Mouse (Mus musculus): ENCODE measurements around the gene Lrwd1.

The Lrwd1 gene

DNA sequence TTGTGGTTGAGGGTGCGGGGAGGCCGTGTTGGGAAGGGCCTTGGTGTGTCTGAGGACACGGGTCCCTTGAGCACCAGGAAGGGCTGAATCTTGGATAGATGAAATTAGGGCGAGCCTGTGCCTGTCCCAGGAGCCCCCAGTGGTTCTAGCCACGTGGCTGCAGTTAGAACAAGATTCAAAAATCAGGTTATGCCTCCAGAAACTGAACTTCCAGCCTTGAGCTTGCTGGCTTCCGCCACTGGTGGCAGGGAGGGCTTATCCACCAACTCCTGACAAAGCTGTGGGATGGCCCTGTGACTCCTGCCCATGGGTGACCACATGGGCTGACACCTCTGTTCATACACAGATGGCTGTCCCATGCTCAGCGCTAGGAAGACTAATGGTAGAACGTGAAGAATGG is 11.8 kb upstream of the Lrwd1 start:
- WGBS: 80% methylated on average over 8 of the region's 8 CpGs

DNA sequence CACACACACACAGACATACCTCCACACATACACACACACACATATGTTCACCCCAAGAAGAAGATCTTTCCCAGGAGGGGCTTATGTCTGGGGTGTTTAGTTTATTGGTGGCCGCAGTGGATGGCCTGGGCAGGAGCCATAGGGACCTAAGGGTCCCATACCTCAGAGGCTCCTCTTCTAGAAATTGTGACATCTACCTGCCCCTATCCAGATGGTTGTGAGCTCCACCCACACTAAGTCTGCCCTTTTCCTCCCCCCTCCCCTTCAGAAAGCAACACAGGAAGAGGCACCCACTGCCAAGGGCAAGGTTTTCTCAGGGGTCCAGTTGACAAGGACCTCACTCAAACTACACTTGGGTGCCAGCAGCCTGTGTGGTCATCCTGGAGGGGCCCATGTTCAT is 11.1 kb upstream of the Lrwd1 start:
- 95% methylated on average over 1 of the region's 1 CpGs for WGBS

DNA sequence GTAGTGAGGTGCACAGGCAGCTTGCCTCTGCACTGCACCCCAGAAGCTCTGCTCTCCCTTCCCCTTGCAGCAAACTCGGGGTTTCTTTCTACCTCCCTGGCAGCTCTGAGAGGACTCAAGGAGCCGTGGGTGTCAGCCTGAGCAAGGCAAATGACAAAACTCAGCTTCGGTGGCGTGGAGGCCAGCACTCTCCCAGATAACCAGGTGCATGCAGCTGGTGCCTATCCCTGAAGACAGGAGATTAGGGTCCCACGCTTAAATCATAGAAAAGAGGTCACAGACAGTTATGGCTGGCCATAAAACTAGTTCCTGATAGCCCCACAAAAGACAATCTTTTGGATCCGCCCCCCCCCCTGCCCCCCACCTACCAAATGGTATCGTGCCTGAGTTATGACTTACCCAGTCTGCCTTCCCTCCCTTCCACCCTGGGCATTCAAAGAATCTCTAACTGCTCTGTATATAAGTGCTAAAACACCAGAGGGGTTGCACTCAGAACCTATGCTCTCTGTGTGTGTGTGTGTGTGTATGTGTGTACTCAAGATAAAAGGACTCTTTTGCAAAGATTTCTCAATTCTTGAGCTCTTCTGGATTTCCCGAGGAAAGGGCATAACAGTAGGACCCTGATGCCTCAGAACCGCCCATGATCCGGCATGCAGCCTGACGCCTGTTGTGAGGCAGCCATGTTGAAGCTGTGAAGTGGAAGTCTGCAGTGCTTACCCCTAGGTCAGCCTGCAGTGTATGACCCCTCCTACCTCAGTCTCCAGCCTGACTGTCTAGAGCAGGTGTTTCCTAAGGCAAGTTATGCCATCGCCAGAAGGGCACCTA is 8.9 kb upstream of the Lrwd1 start:
- WGBS: 71% methylated on average over 12 of the region's 12 CpGs

DNA sequence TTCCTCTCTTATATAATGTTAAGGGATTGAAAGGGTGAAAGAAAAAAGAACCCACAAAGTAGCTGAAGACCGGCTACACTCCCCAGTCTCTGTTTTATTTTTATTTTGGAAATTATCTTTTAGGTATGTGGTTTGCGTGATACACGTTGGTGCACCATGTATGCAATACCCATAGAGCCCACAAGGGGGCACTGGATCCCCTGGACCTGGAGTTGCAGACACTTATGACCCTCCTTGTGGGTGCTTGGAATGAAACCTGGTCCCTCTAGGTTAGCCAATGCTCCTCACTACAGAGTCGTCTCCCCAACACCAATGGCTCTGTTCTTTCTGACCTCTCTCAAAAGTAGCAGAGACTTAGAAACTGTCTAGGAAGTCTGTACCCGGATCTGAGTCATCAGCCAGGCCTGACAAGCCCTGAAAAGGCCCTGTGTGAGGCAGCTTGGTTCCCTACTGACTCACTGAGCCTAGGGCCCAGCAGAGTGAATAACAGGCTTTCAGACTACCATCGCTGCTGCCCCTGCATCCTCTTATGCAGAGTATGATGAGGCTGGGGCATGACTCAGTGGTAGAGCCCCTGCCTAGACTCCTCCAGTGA is 7.4 kb upstream of the Lrwd1 start:
- WGBS: 88% methylated on average over 6 of the region's 6 CpGs

DNA sequence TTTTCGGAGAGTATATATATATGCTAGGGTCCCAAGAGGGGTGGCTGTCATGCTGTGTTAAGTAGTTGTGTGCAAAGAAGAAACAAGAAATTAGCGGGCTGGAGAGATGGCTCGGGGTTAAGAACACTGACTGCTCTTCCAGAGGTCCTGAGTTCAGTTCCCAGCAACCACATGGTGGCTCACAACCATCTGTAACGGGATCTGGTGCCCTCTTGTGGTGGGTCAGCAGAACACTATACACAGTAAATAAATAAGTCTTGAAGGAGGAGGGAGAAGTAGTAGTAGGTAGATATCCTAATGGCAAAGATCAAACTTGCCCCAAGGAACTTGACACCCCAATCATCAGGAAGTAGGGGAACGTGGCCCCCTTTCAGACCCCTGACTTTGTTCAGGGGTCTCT is 6.9 kb upstream of the Lrwd1 start:
- 86% methylated on average over 5 of the region's 5 CpGs for WGBS

GRCm38 (mm10) chr5:136140057-136140482 is 4.2 kb upstream of the Lrwd1 start:
- WGBS: 72% methylated on average over 10 of the region's 10 CpGs

GRCm38 (mm10) chr5:136139393-136139792 is 3.5 kb upstream of the Lrwd1 start:
- 90% methylated on average over 13 of the region's 13 CpGs for WGBS

DNA sequence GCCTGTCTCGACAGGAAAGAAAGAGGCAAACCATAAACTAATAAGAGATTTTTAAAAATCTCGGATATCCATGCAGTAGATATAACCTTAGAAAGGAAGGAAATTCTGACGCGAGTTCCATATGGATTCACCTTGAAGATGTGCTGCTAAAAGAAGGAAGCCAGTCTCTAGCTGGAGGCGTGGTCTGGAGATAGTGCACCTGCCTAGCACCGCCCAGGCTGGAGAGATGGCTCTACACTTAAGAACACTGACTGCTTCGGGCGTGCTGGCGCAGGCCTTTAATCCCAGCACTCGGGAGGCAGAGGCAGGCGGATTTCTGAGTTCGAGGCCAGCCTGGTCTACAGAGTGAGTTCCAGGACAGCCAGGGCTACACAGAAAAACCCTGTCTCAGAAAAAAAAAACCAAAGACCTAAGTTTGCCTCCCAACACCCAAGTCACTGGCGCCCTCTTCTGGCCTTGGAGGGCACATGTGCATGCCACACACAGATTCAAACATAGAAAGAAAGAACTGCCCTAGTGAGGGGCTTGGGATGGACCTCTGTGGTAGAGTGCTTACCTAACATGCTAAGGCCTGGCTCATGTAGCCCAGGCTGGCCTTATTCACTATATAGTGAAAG is 1.9 kb upstream of the Lrwd1 start:
- 71% methylated on average over 13 of the region's 13 CpGs for WGBS

DNA sequence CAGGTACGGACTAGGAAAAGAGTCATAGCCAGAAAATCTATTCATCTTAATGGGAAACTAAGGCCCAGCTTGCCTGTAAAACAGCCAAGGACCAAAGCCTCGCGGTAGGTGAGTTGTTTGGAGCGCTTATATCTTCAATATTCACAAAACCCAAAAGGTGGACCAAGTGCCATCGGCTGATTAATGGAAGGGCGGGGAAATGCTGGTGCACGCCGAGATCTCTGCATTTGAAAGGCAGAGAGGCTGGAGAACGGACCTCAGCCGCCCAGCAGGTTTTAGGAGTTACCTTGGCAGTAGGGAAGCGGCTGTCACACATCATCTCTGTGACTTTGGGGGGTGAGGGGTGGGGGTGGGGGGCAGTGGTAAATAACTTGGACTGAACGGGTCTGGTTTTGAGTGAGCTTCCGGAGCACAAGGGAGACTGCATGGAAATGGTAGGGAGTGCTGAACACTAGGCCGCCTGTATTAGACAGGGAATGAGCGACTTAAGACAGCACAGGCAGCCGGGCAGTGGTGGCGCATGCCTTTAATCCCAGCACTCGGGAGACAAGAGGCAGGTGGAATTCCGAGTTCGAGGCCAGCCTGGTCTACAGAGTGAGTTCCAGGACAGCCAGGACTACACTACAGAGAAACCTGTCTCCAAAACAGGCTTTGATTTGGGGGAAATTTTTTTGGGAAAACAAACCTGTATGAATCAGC is 567 bp upstream of the Lrwd1 start:
- WGBS: 5% methylated on average over 20 of the region's 20 CpGs

GRCm38 (mm10) chr5:136122165-136122564 is 13.7 kb downstream of the Lrwd1 start:
- 87% methylated on average over 10 of the region's 10 CpGs for WGBS

DNA sequence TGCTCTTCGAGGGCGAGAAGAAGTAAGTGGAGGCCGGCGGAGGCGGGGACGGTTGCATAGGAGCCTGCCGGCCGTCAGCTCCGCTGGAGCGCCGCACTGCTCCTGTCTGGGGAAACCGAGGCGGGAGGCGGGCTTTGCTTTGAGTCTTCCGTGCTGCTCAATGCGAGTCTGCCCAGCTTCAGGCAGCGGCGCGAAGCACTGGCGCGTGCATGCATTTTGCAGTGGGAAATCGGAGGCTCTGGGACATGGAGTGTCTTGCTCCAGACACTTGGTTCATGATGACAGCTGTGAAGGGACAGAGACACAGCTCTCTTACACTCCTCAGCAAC is 19.1 kb downstream of the Lrwd1 start:
- WGBS: under 1% methylated on average over 22 of the region's 22 CpGs

DNA sequence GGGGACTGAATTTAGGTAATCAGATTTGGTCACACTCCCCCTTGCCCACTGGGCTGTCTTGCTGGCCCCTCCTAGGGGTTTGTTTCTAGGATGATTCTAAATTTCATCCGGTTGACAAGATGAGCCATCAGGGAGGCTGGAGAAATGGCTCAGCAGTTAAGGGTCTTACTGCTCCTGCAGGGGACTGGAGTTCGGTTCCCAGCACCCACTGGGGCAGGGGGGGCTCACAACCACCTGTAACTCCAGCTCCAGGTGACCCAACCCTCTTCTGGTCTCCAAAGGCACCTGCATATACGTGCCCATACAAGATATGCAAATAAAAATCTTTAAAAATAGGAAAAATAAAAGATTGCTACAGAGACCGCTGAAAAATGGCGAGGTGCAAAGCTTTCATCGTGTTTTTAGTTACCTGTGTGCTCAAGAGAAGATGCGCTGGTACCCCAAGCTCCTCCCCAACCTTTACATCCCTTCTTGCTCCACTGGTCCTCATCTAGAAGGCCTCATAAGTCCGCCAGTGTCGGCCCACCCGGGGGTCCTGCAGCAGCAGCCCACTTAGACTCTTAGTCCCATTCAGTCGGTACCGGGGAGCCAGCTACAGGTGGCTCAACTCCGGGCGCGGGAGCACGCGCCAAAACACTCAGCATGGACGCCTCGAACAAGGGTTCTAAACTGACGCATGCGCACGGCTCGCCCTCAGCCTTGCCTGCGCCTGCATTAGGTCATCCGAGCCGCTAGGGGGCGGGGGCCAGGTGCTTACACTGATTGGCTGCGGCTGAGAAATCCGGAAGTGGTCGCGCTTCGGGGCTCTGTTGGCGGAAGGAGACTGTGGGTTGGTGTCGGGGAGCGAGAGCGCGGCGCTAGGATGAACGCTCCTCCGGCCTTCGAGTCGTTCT is 19.7 kb downstream of the Lrwd1 start, which contains the start of gene Polr2j:
Gene Polr2j, plus strand, starts transcription at position 741 of the 893 bp plus-strand sequence.
- 3% methylated on average over 42 of the region's 42 CpGs for WGBS

DNA sequence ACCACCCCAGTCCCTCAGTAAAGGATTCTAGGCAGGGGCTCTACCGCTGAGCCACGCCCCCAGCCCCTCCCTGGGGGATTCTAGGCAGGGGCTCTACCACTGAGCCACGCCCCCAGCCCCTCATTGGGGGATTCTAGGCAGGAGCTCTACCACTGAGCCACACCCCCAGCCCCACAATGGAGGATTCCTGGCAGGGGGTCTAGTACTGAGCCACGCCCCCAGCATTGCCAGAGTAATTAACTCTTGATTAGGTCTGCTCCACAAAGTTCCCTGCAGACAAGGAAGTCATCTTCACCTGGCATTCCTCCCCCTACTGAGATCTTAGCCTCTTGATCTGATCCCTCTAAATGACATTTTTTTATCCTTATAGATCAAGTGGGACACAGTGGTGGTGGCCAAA is 22.3 kb downstream of the Lrwd1 start:
- WGBS: 52% methylated on average over 4 of the region's 4 CpGs

- WGBS: 80% methylated on average over 3 of the region's 3 CpGs
Observed at GRCm38 (mm10) chr5:136109042-136109441, 26.8 kb downstream of the Lrwd1 start.

- 68% methylated on average over 2 of the region's 2 CpGs for WGBS
Observed at GRCm38 (mm10) chr5:136108486-136108885, 27.4 kb downstream of the Lrwd1 start.

DNA sequence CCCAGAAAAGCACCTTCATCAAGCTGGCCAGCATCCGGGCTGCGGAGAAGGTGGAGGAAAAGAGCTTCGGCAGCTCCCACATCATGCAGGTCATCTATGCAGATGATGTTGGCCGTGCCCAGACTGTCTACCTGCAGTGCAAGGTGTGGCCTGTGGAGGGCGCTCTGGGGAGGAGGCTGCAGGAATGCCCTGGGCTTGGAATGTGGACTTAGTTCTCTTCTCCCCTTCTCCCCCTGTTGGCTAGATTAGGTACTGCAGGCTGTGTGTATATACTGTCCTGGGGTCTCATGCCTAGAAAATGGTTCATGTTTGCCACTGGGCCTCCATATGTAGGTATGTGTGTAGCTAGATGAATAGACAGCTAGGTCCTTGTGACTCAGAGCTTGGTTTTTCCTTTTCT is 31.4 kb downstream of the Lrwd1 start:
- WGBS: 83% methylated on average over 5 of the region's 5 CpGs

DNA sequence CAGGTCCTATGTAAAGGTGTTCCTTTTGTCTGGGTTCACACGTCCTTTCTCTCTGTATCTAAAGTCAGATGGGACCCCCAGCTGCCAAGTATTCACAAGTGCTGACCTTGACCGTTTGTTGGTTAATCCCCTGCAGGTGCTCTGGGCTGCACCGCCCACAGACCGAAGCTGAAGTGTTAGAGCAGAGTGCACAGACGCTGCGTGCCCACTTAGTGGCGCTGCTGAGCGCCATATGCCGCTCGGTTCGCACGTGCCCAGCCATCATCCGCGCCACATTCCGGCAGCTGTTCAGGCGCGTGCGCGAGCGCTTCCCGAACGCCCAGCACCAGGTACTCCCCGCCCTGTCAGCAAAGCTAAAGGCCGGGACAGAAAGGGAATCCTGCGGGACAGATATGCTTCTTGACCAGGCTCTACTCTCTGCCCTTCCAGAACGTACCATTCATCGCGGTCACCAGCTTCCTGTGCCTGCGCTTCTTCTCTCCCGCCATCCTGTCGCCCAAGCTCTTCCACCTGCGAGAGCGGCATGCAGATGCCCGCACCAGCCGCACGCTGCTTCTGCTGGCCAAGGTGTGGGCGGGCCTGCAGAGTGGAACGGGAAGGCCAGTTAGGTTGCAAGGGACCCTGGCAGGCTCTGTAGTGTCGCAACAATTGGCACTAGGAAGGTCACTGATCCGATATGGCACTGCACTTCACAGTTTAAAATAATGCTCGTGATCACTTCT is 33.6 kb downstream of the Lrwd1 start:
- 6% methylated on average over 41 of the region's 41 CpGs for WGBS

- 88% methylated on average over 10 of the region's 10 CpGs for whole genome bisulfite sequencing
Observed at GRCm38 (mm10) chr5:136098536-136098935, 37.3 kb downstream of the Lrwd1 start.

DNA sequence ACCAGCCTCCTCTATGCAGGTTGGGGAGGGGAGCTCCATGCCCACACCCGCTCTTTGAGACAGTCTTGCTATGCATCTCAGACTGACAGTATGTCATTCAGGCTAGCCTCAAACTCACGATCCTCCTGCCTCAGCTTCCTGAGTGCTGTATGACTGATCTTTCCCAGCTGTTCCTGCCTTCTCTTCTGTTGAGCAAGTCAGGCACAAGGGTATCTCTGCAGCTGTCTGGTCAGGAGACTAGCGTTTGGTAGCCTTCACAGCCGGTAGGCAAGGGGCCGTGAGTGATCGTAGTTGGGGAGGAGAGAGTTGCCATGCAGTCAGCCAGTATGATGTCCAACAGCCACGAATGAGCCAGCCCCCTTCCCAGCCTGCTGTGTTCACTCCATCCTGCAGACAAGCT is 40.8 kb downstream of the Lrwd1 start:
- WGBS: 75% methylated on average over 7 of the region's 7 CpGs

- WGBS: 35% methylated on average over 8 of the region's 8 CpGs
Observed at GRCm38 (mm10) chr5:136094249-136095010, 41.4 kb downstream of the Lrwd1 start.
